9 mouse cellular contexts compared by ENCODE assay signal in genomic region chr10:25434358-25435044, GRCm38 (mm10).
DNase-seq lines count a peak whose midpoint lies in the region; ATAC-seq and TF ChIP-seq lines count a peak whose summit lies in the region.
"Had no signal": no experiment of that assay in that cellular context is flagged by ENCODE, and none has a peak within 500 bp of the region (broad histone marks: within the 10 kb centered on the region; RNA-seq: fewer than 3 reads in every experiment).

No protein-coding gene starts in this region.

- peak overlapping the region; percentile 32 for H3K9ac ChIP-seq in heart, embryonic 16.5 days (ENCODE audit: low read length)
- no peak overlapping the region for H3K9ac ChIP-seq in liver, adult 2 months (ENCODE audit: low read depth, low read length)
- no peak overlapping the region for H3K9ac ChIP-seq in stomach, embryonic 14.5 days (replicated peaks; ENCODE audit: low read depth, low read length)
- H3K9ac ChIP-seq: liver, embryonic 15.5 days had no signal

- no peak for DNase-seq in left cerebral cortex, adult 2 months (ENCODE audit: extremely low spot score in 1 of 2, low spot score in 2 of 2)
- no peak for DNase-seq in left cerebral cortex, adult 11 months (ENCODE audit: low spot score)
- peak; percentile 23 for DNase-seq in liver, adult 2 months (ENCODE audit: extremely low read depth, low read depth, low spot score)
- no peak for DNase-seq in cerebellum, postnatal 14 days
- no peak for DNase-seq in gastrocnemius, adult 18-20 months (ENCODE audit: low spot score)
- no peak for DNase-seq in layer of hippocampus, adult 11-12 months (ENCODE audit: low spot score)

- ATAC-seq in heart, embryonic 16.5 days (replicated peaks; ENCODE audit: extremely low read depth, insufficient read depth, low FRiP score): peak; percentile 46
- ATAC-seq in stomach, embryonic 14.5 days (ENCODE audit: insufficient number of reproducible peaks, insufficient read depth, low FRiP score, low read depth): peak; percentile 78

- peak overlapping the region; percentile 23; the same call in 1 of the 2 replicates for H3K4me2 ChIP-seq in heart, embryonic 16.5 days (ENCODE audit: low read depth, low read length)
- H3K4me2 ChIP-seq in stomach, embryonic 14.5 days (replicated peaks; ENCODE audit: low read depth, low read length): no peak overlapping the region
- H3K4me2 ChIP-seq: liver, embryonic 15.5 days had no signal

- no peaks in the 10 kb centered on the region for H3K9me3 ChIP-seq in heart, embryonic 16.5 days (replicated peaks; ENCODE audit: control insufficient read depth, low read length)
- no peaks in the 10 kb centered on the region for H3K9me3 ChIP-seq in stomach, embryonic 14.5 days (ENCODE audit: control insufficient read depth, low read depth, low read length)
- H3K9me3 ChIP-seq: liver, embryonic 15.5 days had no signal

- H3K4me1 ChIP-seq in heart, embryonic 16.5 days (ENCODE audit: control insufficient read depth, insufficient read depth, low read length): peaks cover 46% of the 10 kb centered on the region
- peaks cover 7% of the 10 kb centered on the region for H3K4me1 ChIP-seq in liver, adult 2 months (ENCODE audit: control insufficient read depth, insufficient read depth, low read length)
- H3K4me1 ChIP-seq in stomach, embryonic 14.5 days (ENCODE audit: control insufficient read depth, insufficient read depth, low read length): peaks cover 35% of the 10 kb centered on the region

- peak overlapping the region; percentile 64; the same call in 1 of the 2 replicates for H3K27ac ChIP-seq in left cerebral cortex, adult 2 months
- peak overlapping the region; percentile 22 for H3K27ac ChIP-seq in heart, embryonic 16.5 days (ENCODE audit: low read length)
- H3K27ac ChIP-seq in liver, adult 2 months (replicated peaks; ENCODE audit: insufficient read depth, low read depth, low read length): peak overlapping the region; percentile 1; the same call in 1 of the 2 replicates
- peak overlapping the region; percentile 40; the same call in 1 of the 2 replicates for H3K27ac ChIP-seq in stomach, embryonic 14.5 days (ENCODE audit: low read length)
- H3K27ac ChIP-seq: liver, embryonic 15.5 days had no signal

- intact Hi-C loops in left cerebral cortex, adult 2 months (cut with DNase I): loop anchor here (10.0 kb wide), 1 partner anchor 450 kb away; no protein-coding TSS in a partner anchor

- TF ChIP-seq POLR2A in liver, adult 2 months (IDR thresholded peaks at IDR 0.05; ENCODE audit: extremely low read depth, insufficient read depth, low read length): no peak

- H3K36me3 ChIP-seq in heart, embryonic 16.5 days (ENCODE audit: control insufficient read depth, insufficient read depth): no peaks in the 10 kb centered on the region
- H3K36me3 ChIP-seq in liver, adult 2 months (ENCODE audit: control insufficient read depth, insufficient read depth, low read length): no peaks in the 10 kb centered on the region
- no peaks in the 10 kb centered on the region for H3K36me3 ChIP-seq in stomach, embryonic 14.5 days (ENCODE audit: control insufficient read depth, insufficient read depth, low read length)
- H3K36me3 ChIP-seq: liver, embryonic 15.5 days had no signal

- no peaks in the 10 kb centered on the region; the same call in 1 of the 2 replicates for H3K79me2 ChIP-seq in liver, adult 2 months (ENCODE audit: control insufficient read depth, insufficient read depth, low read length)

- no peak for TF ChIP-seq CTCF in left cerebral cortex, adult 2 months (IDR thresholded peaks at IDR 0.05)
- TF ChIP-seq CTCF in liver, adult 2 months (IDR thresholded peaks at IDR 0.05; ENCODE audit: low read depth, low read length): no peak

- H3K4me3 ChIP-seq in left cerebral cortex, adult 2 months: 0 out of 2 replicates have a peak overlapping the region, but pooled peaks have one; percentile 0
- no peak overlapping the region; the same call in 1 of the 2 replicates for H3K4me3 ChIP-seq in heart, embryonic 16.5 days (ENCODE audit: low read length)
- no peak overlapping the region for H3K4me3 ChIP-seq in liver, adult 2 months (ENCODE audit: insufficient read depth, low read depth, low read length)
- no peak overlapping the region for H3K4me3 ChIP-seq in stomach, embryonic 14.5 days (ENCODE audit: low read depth, low read length)
- H3K4me3 ChIP-seq: liver, embryonic 15.5 days had no signal

- 24% methylated on average over 13 of the region's 13 CpGs for WGBS in heart, embryonic 16.5 days
- 68% methylated on average over 13 of the region's 13 CpGs for WGBS in liver, adult 2 months
- 46% methylated on average over 13 of the region's 13 CpGs for WGBS in stomach, embryonic 14.5 days

- no peaks in the 10 kb centered on the region for H3K27me3 ChIP-seq in heart, embryonic 16.5 days (ENCODE audit: control insufficient read depth, insufficient read depth, low read length)
- H3K27me3 ChIP-seq in liver, adult 2 months (ENCODE audit: control insufficient read depth, insufficient read depth, low read length): no peaks in the 10 kb centered on the region
- H3K27me3 ChIP-seq in stomach, embryonic 14.5 days (ENCODE audit: control insufficient read depth, insufficient read depth, low read length): no peaks in the 10 kb centered on the region
- H3K27me3 ChIP-seq: liver, embryonic 15.5 days had no signal

Comparison
In these comparisons a context has a peak if more than half of its experiments do, and no peak if none do; other contexts are left out.
1. H3K27ac ChIP-seq: peak in every context shown above with its lines; median percentile 64 in left cerebral cortex, adult 2 months; 40 in stomach, embryonic 14.5 days; 22 in heart, embryonic 16.5 days; 1 in liver, adult 2 months.